Mouse (Mus musculus) kidney, postnatal 36 days (tissue): Measurements from ENCODE around the gene Twsg1.
A peak's percentile ranks its signal among the peaks of the same experiment; 100 is the strongest.

Source experiments
- DNase-seq, 2 experiments: peaks; one replicate each; pipeline ENCODE4 v3.0.0; 2021 to 2022; ENCODE audit warnings: mixed read lengths in 2 of 2

Gene Twsg1

DNA sequence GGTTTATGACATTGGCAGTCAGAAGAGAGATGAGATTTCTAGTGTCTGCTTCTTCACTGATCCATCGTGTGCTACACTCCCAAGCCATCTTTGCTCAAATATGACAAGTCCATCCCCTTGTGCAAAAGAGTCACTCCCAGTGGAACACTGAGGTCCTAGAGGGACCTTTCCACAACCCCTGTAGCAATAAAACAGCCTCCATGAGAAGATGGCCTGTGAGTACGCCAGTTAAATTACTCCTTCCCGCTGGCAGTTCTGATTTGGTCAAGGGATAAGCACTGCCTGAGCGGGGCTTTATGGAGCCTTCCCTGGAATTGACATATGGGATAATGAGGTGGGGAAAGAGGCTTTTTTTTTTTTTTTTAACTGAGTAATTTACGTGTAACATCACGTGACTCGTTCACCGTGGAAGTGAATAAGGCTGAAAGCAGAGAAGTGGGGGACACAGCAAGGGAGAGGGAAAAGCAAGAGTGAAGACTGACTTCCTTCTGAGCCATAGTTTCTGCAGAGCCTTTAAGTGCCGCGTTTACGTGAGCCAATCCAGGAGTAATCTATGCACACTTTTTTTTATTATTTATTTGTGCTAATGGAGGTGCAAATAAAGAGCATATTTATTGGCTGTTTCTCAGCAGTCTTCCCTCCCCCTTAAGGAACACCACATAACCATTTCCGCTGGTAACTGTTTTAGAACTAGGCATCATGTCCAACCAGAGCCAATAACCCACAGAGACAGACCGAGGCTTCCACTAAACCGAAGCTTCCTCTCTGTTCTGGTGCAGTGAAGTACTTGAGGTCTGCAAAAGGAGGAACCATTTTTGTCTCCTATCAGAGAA, 65.1 kb downstream of the Twsg1 start, which contains the start of gene Ralbp1:
Gene Ralbp1 (minus strand): TSS at position 102 of the 833 bp plus-strand sequence.
- DNase-seq, result peak; percentile 24 to 30

DNA sequence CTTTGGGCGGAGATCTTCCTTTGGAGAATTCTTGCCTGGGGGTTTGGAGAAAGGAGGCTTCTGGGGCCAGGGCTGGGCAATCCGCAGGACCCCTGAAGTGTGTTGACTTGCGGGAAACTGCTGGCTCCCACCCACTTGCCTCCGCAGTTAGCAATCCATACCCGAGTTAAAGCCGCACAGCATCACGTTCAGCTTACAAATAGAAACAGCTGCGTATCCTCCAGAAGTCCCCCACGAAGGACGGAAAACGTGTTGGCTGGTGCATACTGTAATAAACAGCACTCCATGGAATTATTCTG, 65.7 kb downstream of the Twsg1 start:
- DNase-seq, result no peak

DNA sequence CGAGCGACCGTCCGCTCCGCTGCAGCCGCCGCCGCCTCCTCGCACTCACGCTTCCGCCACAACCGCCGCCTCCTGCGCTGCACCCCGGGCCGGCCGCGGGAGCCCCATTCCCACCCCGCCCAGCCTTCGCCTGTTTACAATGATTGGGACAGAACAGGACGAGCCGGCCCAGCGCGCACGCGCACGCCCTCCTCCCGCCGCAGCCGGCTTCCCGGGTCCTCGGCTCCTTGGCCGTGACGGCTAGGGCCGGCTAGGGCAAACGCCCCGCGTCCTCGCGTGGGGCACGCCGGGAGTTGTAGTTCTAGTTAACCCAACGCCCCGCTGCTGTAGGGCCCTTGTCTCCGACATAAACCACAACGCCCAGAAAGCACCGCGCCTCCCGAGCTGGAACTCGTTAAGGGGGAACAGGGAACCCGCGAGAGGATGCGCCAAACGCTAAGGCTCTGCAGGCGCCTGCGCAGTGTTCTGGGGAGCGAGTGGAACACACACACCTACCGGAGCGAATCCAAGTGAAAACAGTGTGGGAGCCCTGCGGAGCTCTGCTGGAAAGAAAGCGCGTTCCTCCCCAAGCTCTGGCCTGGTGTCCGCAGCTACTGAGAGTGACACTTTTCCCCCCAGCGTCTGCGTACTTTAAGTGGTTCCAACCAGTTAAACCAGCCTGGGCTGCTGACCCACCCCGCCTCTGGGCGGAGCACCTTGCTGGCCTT, 66.2 kb downstream of the Twsg1 start:
- peak; percentile 99 to 100 for DNase-seq

DNA sequence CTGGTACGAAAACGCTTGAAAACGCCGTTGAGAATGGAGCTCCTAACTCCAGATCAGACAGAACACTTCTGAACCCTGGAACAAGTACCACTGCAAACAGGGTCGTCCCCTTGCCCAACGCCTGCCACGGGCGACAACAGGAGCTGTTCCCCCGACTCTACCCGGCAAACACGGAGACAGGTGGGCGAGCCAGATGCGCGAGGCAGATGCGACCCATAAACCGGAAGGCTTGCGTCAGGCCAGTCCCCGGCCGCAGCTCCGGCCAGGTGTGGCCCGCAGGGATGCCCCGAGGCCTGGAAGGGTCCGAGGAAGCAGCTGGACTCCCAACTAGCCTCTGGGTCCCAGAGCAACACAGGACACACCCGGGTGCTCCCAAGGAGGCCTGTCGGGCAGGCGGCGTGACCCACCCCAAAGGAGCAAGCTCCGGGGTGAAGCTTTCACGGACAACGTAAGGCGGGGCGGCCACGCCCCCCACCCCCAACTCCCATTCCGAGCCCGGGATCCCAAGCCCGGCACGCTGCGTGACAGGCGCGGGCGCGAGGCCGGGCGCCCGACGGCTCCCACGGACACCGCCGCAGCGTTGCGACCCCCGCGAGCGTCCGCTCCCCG, 66.9 kb downstream of the Twsg1 start:
- DNase-seq, result peak; percentile 53 to 68

DNA sequence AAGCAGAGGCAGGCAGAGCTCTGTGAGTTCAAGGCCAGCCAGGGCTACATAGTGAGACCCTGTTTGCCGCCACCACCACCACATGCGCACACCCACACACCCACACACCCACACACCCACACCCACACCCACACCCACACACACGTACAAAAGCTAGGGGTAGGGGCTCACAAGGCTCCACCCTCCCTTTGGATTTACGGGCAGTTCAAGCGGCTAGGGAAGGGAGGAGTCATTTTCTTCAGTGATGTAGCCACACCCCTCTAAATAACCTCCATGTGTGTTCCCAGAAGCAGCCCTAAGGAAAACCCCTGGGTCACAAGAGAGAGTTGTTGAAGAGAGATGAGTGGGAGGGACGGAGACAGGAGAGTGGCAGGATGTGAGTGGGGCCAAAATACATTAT, 74.0 kb downstream of the Twsg1 start:
- DNase-seq, result no peak

DNA sequence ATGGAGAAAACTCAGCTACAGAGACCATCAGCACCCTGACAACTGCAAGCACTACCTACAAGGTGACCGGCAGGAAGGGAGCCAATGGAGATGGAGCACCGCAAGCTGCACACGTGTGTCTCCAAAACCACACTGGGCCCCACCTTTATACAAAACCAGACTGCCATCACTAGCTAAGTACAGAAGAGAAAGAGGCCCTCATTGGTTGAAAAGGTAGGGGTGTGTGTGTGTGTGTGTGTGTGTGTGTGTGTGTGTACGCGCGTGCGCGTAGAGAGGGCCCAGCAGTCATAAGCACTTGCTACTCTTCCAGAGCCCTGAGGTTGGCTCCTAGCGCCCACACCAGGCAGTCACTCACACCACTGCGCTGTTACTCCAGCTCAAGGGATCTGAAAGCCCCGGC, 77.2 kb downstream of the Twsg1 start:
- no peak for DNase-seq

DNA sequence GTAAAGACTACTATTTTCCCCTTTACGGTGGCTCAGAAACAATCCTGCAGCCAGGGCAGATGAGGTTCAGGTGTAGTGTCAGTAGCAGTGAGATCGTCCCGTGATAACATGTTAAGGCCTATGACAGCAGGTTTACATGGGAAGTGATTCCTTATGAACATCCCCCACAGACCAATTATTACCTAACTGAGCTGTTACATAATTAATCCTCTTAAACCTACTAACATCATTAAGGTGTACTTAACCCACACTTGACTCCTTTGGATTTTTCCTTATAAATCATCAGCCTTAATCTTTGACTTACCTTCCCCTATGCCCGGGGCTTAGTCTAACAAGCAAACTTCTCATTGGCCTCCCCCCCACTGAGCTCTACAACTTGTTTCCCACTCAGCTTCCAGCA, 77.9 kb downstream of the Twsg1 start:
- no peak for DNase-seq

DNA sequence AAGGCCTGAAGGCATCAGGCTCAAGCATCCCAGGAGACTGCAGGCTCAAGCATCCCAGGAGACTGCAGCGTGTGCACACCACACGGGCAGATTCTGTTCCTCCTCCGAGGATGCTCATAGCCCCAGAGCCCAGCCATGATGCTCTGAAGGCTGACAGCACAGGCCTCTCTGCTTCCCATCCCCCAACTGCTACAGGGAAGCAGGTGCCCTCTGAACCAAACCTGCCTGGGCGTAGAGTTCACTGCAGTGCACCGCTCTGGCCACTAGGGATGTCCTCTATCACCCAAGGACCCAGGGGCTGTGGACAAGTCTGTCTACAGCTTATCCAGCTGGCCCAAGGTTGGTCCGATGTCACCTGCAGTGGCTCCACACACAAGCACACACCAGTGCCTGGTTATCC, 78.4 kb downstream of the Twsg1 start:
- DNase-seq, result peak; percentile 70 to 76

DNA sequence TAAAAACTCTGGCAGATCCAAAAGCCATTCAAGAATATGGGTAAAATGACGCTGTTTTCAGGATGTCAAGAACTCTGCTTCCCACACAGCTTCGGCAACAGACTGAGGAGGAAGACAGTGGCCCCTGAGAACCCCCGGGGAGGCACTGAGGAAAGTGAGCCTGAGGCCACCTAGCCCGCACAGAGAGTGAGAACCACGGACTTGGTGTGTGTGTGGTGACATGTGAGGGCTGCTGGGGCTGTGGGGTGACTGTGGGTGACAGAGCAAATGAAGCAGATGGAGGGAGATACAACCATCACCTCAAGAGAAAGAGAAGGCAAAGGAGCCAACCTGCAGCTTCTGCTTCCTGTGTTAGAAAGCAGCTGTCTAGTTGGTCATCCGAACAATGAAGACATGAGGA, 79.0 kb downstream of the Twsg1 start:
- no peak for DNase-seq
